Mouse (Mus musculus) adrenal gland, postnatal 25 days (tissue): Measurements from ENCODE around the gene Timm10b. TPM values are rescaled to one million over a fixed set of nuclear protein-coding genes. Genes with fewer than 3 reads are reported as not detected.

Source experiments
- DNase-seq: peaks from one replicate; pipeline ENCODE4 v3.0.0; 2021; ENCODE audit warnings: mixed read lengths
- total RNA-seq: library from RNA; stranded (reverse); gene quantifications from 2 replicates; pipeline ENCODE4 v1.2.3, GENCODE M21; 2021

Timm10b gene
- total RNA-seq, 1 experiment from 2014 or later, result 142 TPM

GRCm38 (mm10) chr7:105640894-105641255 is 1.0 kb downstream of the Timm10b start:
- peak; percentile 32 for DNase-seq

DNA sequence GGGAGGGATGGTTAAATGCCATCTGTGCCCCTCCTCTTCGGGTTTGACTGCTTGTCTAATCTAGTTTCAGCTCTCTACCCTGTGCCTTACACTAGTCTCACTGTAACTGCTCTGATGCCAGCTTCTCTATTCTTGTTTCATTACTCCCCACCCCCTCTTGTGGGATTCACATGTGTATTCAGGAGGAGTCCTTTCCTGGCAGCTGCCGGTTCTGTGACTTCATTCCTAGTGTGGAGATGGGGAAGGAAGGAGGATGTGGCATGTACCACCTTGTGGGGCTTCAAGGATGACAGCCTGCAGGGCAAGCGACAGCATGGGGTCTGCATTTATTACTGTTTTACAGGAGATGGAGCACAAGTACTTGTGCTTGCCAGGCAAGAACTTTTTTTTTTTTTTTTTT is 2.1 kb downstream of the Timm10b start:
- DNase-seq, result no peak

DNA sequence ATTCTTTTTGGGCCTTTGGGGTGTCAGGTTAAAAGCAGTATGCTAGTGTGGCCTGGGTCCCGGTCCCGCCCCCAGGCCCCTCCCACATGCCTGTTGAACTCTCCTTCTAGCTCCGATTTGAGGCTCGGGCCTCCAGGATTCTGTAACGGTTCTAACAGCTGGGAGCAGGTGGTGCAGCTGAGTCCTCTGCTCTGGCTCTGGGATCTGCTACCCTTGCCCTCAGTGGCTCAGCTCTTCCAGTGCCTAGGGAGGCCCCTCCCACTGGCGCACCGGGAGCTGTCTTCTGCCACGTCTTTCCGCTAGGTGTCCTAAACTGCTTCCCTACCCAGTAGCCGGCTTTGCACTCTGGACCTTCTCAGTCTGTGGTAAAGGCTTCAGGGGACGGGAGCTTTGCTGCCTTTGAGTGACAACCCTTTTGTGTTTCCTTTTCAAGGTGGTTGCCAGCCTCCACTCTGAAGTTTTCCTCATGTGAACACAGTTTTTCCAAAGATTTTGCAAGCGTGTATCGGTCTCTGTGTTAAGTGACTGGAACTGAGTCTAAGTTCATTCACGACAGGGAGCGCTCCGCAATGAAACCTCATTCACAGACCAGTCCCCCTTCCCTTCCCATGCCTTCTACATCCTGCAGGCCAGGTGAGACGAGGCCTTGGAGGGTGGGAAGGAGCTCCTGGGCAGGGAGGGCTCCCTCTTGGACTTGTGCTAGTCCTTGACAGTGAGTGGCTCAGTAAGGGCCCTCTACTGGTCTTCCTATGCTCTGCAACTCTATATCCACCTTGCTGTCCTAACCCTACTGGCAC is 11.0 kb downstream of the Timm10b start, which contains the start of gene Dnhd1:
Gene Dnhd1, plus strand, starts transcription at position 189 of the 797 bp plus-strand sequence.
- DNase-seq, result peak; percentile 77

GRCm38 (mm10) chr7:105685541-105686197 is 45.8 kb downstream of the Timm10b start:
- no peak for DNase-seq

- DNase-seq, result no peak
Measured at GRCm38 (mm10) chr7:105690875-105691274, 51.0 kb downstream of the Timm10b start.

Other genes with a start within 250 kb of the Timm10b start
- 33.2 and 33.3 TPM in 2 replicates for gene Fam160a2, start 240.0 kb upstream of the Timm10b start, total RNA-seq
- gene Cnga4, start 235.5 kb upstream of the Timm10b start, total RNA-seq, result not detected in 2 replicates
- not detected in 2 replicates for gene Cckbr, start 214.3 kb upstream of the Timm10b start, total RNA-seq
- gene Cavin3, start 157.8 kb upstream of the Timm10b start, total RNA-seq, result 77.1 and 96.1 TPM in 2 replicates
- gene Smpd1, start 85.7 kb upstream of the Timm10b start, total RNA-seq, result 48.2 and 49.1 TPM in 2 replicates
- gene Apbb1, start 58.4 kb upstream of the Timm10b start, total RNA-seq, result 13.6 and 15.0 TPM in 2 replicates
- 0.21 and 22.0 TPM in 2 replicates for gene Hpx, start 39.9 kb upstream of the Timm10b start, total RNA-seq
- 32.7 and 34.9 TPM in 2 replicates for gene Trim3, start 6.5 kb upstream of the Timm10b start, total RNA-seq
- 58.1 and 66.3 TPM in 2 replicates for gene Arfip2, start 360 bp downstream of the Timm10b start, total RNA-seq
- gene Gm45799, start 496 bp downstream of the Timm10b start, total RNA-seq, result 10.0 and 14.0 TPM in 2 replicates
- 5.6 and 6.3 TPM in 2 replicates for gene Dnhd1, start 10.8 kb downstream of the Timm10b start, total RNA-seq
- 150 and 158 TPM in 2 replicates for gene Ilk, start 96.5 kb downstream of the Timm10b start, total RNA-seq
- 19.1 and 27.7 TPM in 2 replicates for gene Rrp8, start 97.3 kb downstream of the Timm10b start, total RNA-seq
- gene Taf10, start 104.3 kb downstream of the Timm10b start, total RNA-seq, result 198 and 204 TPM in 2 replicates
- gene Tpp1, start 112.2 kb downstream of the Timm10b start, total RNA-seq, result 88.3 and 122 TPM in 2 replicates
- gene Dchs1, start 147.6 kb downstream of the Timm10b start, total RNA-seq, result 5.4 and 10.0 TPM in 2 replicates
- 185 and 190 TPM in 2 replicates for gene Mrpl17, start 171.0 kb downstream of the Timm10b start, total RNA-seq